Mouse (Mus musculus) E14TG2a.4 (cell line): Measurements from ENCODE around the gene Ugt1a7c.

Experiments used
- CTCF ChIP-seq: conservative IDR thresholded peaks from 2 replicates; pipeline ENCODE4 v1.5.1; 2014; ENCODE audit warnings: low read length
- NANOG ChIP-seq: IDR thresholded peaks from 2 replicates; pipeline ENCODE4 v1.6.1; 2014; ENCODE audit warnings: borderline replicate concordance, low read length, mixed read lengths

- TF ChIP-seq CTCF, result no peak
- TF ChIP-seq NANOG, result no peak
These were observed 10.8 kb downstream of the Ugt1a7c start for GRCm38 (mm10) chr1:88105656-88106055.
